Mouse (Mus musculus): ENCODE results near the gene Tph1. TPM values are rescaled to one million over a fixed set of nuclear protein-coding genes. Genes with fewer than 3 reads are reported as not detected.

Tph1 gene
- polyA plus RNA-seq, 1 experiment = 1.5 TPM

DNA sequence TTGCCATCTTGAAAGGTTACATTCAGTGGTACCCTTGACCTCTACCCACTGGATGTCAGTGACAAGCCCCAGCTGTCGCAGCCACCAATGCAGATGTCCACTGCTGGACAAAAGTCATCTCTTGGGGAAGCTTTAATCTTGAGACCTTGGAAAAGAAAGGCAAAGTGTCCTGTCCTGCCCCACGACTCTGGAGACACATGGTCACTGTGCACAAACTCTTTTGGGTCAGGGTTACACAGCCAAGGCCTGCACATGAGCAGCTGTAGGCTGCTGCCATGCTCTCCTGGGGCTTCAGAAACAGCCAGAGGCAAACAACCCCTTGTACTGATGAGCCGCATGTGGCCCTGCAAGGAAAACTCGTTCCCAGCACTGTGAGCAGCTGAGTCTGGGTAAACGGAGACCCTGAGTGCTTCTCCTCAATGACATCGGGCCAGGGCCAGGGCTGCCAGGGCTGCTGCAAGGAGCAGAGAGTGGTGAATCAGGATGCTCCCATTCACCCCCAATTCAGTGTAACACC, 59.9 kb downstream of the Tph1 start:
- Histone ChIP-seq H3K36me3 (ENCODE audit: control insufficient read depth, insufficient read depth, low read length, poor library complexity, severe bottlenecking) (no peaks in the 10 kb centered on the region), H3K27me3 (ENCODE audit: control insufficient read depth, insufficient read depth, low read length, poor library complexity, severe bottlenecking) (no peaks in the 10 kb centered on the region), H3K4me1 (ENCODE audit: control insufficient read depth, insufficient read depth, low read length) (no peaks in the 10 kb centered on the region), H3K9ac (ENCODE audit: low read depth, poor library complexity, severe bottlenecking) (no peak overlapping the region), H3K4me3 (ENCODE audit: low read depth, low read length) (no peak overlapping the region), H3K9me3 (replicated peaks; ENCODE audit: control insufficient read depth, insufficient read depth, low read length, poor library complexity, severe bottlenecking) (no peaks in the 10 kb centered on the region), H3K27ac (ENCODE audit: insufficient read depth, low read length) (no peak overlapping the region)
- TF ChIP-seq CTCF (IDR thresholded peaks at IDR 0.05; ENCODE audit: low read depth, low read length) (no peak), POLR2A (IDR thresholded peaks at IDR 0.05; ENCODE audit: insufficient read depth, low read length) (no peak), EP300 (IDR thresholded peaks at IDR 0.05; ENCODE audit: insufficient read depth, low read depth, low read length) (no peak)

- no peak for TF ChIP-seq EP300 (IDR thresholded peaks at IDR 0.05; ENCODE audit: insufficient read depth, low read depth, low read length)
- H3K36me3 ChIP-seq (ENCODE audit: control insufficient read depth, insufficient read depth, low read length, poor library complexity, severe bottlenecking) = no peaks in the 10 kb centered on the region
- no peaks in the 10 kb centered on the region for H3K4me1 ChIP-seq (ENCODE audit: control insufficient read depth, insufficient read depth, low read length)
- H3K4me3 ChIP-seq (ENCODE audit: low read depth, low read length) = no peak overlapping the region
- no peak overlapping the region for H3K9ac ChIP-seq (ENCODE audit: low read depth, poor library complexity, severe bottlenecking)
- H3K27ac ChIP-seq (ENCODE audit: insufficient read depth, low read length) = no peak overlapping the region
- no peaks in the 10 kb centered on the region for H3K27me3 ChIP-seq (ENCODE audit: control insufficient read depth, insufficient read depth, low read length, poor library complexity, severe bottlenecking)
- no peaks in the 10 kb centered on the region for H3K9me3 ChIP-seq (replicated peaks; ENCODE audit: control insufficient read depth, insufficient read depth, low read length, poor library complexity, severe bottlenecking)
Observed at GRCm38 (mm10) chr7:46611970-46612369, 60.4 kb downstream of the Tph1 start.

- Histone ChIP-seq H3K9ac (ENCODE audit: low read depth, poor library complexity, severe bottlenecking) (no peak overlapping the region), H3K4me3 (ENCODE audit: low read depth, low read length) (no peak overlapping the region), H3K36me3 (ENCODE audit: control insufficient read depth, insufficient read depth, low read length, poor library complexity, severe bottlenecking) (no peaks in the 10 kb centered on the region), H3K9me3 (replicated peaks; ENCODE audit: control insufficient read depth, insufficient read depth, low read length, poor library complexity, severe bottlenecking) (no peaks in the 10 kb centered on the region), H3K27me3 (ENCODE audit: control insufficient read depth, insufficient read depth, low read length, poor library complexity, severe bottlenecking) (no peaks in the 10 kb centered on the region), H3K27ac (ENCODE audit: insufficient read depth, low read length) (no peak overlapping the region), H3K4me1 (ENCODE audit: control insufficient read depth, insufficient read depth, low read length) (no peaks in the 10 kb centered on the region)
- TF ChIP-seq CTCF (IDR thresholded peaks at IDR 0.05; ENCODE audit: low read depth, low read length) (no peak), EP300 (IDR thresholded peaks at IDR 0.05; ENCODE audit: insufficient read depth, low read depth, low read length) (no peak), POLR2A (IDR thresholded peaks at IDR 0.05; ENCODE audit: insufficient read depth, low read length) (no peak)
Observed at GRCm38 (mm10) chr7:46609317-46609716, 63.0 kb downstream of the Tph1 start.

GRCm38 (mm10) chr7:46607428-46608055, 64.8 kb downstream of the Tph1 start:
- TF ChIP-seq CTCF (IDR thresholded peaks at IDR 0.05; ENCODE audit: low read depth, low read length) (peak; percentile 78), POLR2A (IDR thresholded peaks at IDR 0.05; ENCODE audit: insufficient read depth, low read length) (no peak)
- no peaks in the 10 kb centered on the region for H3K4me1 ChIP-seq (ENCODE audit: control insufficient read depth, insufficient read depth, low read length)
- H3K27me3 ChIP-seq (ENCODE audit: control insufficient read depth, insufficient read depth, low read length, poor library complexity, severe bottlenecking) = no peaks in the 10 kb centered on the region
- H3K4me3 ChIP-seq (ENCODE audit: low read depth, low read length) = no peak overlapping the region
- H3K9me3 ChIP-seq (replicated peaks; ENCODE audit: control insufficient read depth, insufficient read depth, low read length, poor library complexity, severe bottlenecking) = no peaks in the 10 kb centered on the region
- H3K9ac ChIP-seq (ENCODE audit: low read depth, poor library complexity, severe bottlenecking) = peak overlapping the region; percentile 19; the same call in 1 of the 2 replicates
- no peaks in the 10 kb centered on the region for H3K36me3 ChIP-seq (ENCODE audit: control insufficient read depth, insufficient read depth, low read length, poor library complexity, severe bottlenecking)
- peak overlapping the region; percentile 58; the same call in 1 of the 2 replicates for H3K27ac ChIP-seq (ENCODE audit: insufficient read depth, low read length)

DNA sequence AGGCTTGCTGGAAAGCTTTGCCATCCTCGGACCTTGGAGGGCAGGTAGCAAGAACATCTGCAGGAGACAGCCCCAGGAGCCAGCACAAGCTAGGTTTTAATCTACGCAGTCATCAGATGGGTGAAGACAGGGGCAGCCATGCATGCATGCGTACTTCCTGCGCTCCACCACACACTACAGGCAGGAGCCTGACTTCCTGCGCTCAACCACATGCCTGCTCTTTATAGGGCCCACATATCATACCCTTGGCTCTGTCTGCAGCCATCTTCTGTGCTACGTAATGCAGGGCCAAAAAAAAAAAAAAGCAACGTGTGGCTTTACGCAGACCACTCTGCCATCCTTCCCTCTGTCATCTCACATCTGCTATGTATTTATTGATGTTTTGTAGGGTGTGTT, 65.3 kb downstream of the Tph1 start:
- no peaks in the 10 kb centered on the region for H3K36me3 ChIP-seq (ENCODE audit: control insufficient read depth, insufficient read depth, low read length, poor library complexity, severe bottlenecking)
- H3K4me3 ChIP-seq (ENCODE audit: low read depth, low read length) = peak overlapping the region; percentile 7; the same call in 1 of the 2 replicates
- H3K27ac ChIP-seq (ENCODE audit: insufficient read depth, low read length) = peak overlapping the region; percentile 58
- H3K4me1 ChIP-seq (ENCODE audit: control insufficient read depth, insufficient read depth, low read length) = no peaks in the 10 kb centered on the region
- no peaks in the 10 kb centered on the region for H3K9me3 ChIP-seq (replicated peaks; ENCODE audit: control insufficient read depth, insufficient read depth, low read length, poor library complexity, severe bottlenecking)
- TF ChIP-seq EP300 (IDR thresholded peaks at IDR 0.05; ENCODE audit: insufficient read depth, low read depth, low read length) = 0 out of 2 replicates have a peak, but pooled peaks have one; percentile 2
- TF ChIP-seq POLR2A (IDR thresholded peaks at IDR 0.05; ENCODE audit: insufficient read depth, low read length) = no peak
- H3K9ac ChIP-seq (ENCODE audit: low read depth, poor library complexity, severe bottlenecking) = peak overlapping the region; percentile 19
- H3K27me3 ChIP-seq (ENCODE audit: control insufficient read depth, insufficient read depth, low read length, poor library complexity, severe bottlenecking) = no peaks in the 10 kb centered on the region

DNA sequence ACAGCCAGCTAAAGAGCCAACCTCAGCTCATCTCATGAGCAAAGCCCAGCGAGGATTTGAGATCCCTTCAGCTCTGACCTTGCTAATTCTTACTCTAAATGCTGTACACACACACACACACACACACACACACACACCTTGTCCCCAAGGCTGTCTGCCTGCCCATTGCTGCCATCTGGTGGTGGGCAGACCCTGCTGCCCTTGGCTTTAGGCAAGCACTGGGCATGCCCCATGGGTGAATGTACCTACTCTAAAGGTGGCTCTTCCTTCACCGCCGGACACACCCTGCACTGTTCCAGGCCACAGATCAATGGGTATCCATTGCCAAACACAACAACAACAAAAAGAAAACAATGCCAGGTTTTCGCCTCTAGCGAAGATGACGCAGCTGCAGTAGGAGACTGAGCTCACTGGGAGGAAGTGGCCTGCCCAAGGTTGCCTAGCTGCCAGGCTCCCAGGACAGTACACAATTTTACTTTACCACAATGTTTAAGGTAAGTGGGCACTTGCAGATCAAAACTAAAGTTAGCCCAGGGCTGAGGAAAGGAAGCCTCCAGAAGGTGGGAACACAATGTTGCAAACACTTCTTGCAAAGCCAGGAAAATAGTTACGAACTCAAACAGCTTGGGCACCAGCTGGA, 65.8 kb downstream of the Tph1 start:
- Histone ChIP-seq H3K27ac (ENCODE audit: insufficient read depth, low read length) (peak overlapping the region; percentile 58), H3K9ac (ENCODE audit: low read depth, poor library complexity, severe bottlenecking) (peak overlapping the region; percentile 19), H3K36me3 (ENCODE audit: control insufficient read depth, insufficient read depth, low read length, poor library complexity, severe bottlenecking) (no peaks in the 10 kb centered on the region), H3K9me3 (replicated peaks; ENCODE audit: control insufficient read depth, insufficient read depth, low read length, poor library complexity, severe bottlenecking) (no peaks in the 10 kb centered on the region), H3K27me3 (ENCODE audit: control insufficient read depth, insufficient read depth, low read length, poor library complexity, severe bottlenecking) (no peaks in the 10 kb centered on the region), H3K4me1 (ENCODE audit: control insufficient read depth, insufficient read depth, low read length) (no peaks in the 10 kb centered on the region), H3K4me3 (ENCODE audit: low read depth, low read length) (peak overlapping the region; percentile 7; the same call in 1 of the 2 replicates)
- TF ChIP-seq CTCF (IDR thresholded peaks at IDR 0.05; ENCODE audit: low read depth, low read length) (peak; percentile 97), EP300 (IDR thresholded peaks at IDR 0.05; ENCODE audit: insufficient read depth, low read depth, low read length) (peak; percentile 81; the same call in 1 of the 2 replicates), POLR2A (IDR thresholded peaks at IDR 0.05; ENCODE audit: insufficient read depth, low read length) (no peak)

All from ES-Bruce4 (cell line).